Mouse (Mus musculus) intestine, postnatal 0 days (tissue): Measurements from ENCODE around the gene Pitpnm1. TPM values are rescaled to one million over a fixed set of nuclear protein-coding genes. Genes with fewer than 3 reads are reported as not detected.
A peak's percentile ranks its signal among the peaks of the same experiment; 100 is the strongest.
"Not testable (repeated sequence)": the region's sequence is repeated elsewhere in the genome, so short reads cannot be mapped to it uniquely, and the experiment has no call there.

ENCODE experiments used
- ATAC-seq: fragments of 200-750 bp; cut with Nextera tagmentation; 2 replicates; pipeline ENCODE4 v1.8.0; 2017; ENCODE audit warnings: mild to moderate bottlenecking, moderate TSS enrichment, moderate library complexity
- H3K27ac ChIP-seq: fragments of 300-500 bp; sonication (generic); 2 replicates; pipeline ENCODE4 v1.5.1; 2014; ENCODE audit warnings: mild to moderate bottlenecking, low read depth, low read length, moderate library complexity
- H3K27me3 ChIP-seq: fragments of 300-500 bp; sonication (generic); replicated peaks from 2 replicates; pipeline ENCODE4 v1.6.1; 2014; ENCODE audit warnings: low read length, mixed read lengths; ENCODE audit not compliant: control insufficient read depth, insufficient read depth
- H3K36me3 ChIP-seq: fragments of 300-500 bp; sonication (generic); 2 replicates; pipeline ENCODE4 v1.6.1; 2014; ENCODE audit warnings: mild to moderate bottlenecking, moderate library complexity; ENCODE audit not compliant: control insufficient read depth, insufficient read depth
- H3K4me1 ChIP-seq: fragments of 300-500 bp; sonication (generic); replicated peaks from 2 replicates; pipeline ENCODE4 v1.6.1; 2014; ENCODE audit warnings: antibody characterized with exemption, low read length, mixed read lengths; ENCODE audit not compliant: control insufficient read depth, insufficient read depth
- H3K4me2 ChIP-seq: fragments of 300-500 bp; sonication (generic); replicated peaks from 2 replicates; pipeline ENCODE4 v1.6.1; 2014; ENCODE audit warnings: low read depth, mild to moderate bottlenecking, moderate library complexity
- H3K4me3 ChIP-seq: fragments of 300-500 bp; sonication (generic); 2 replicates; pipeline ENCODE4 v1.5.1; 2014; ENCODE audit warnings: low read depth, low read length
- H3K9ac ChIP-seq: fragments of 300-500 bp; sonication (generic); 2 replicates; pipeline ENCODE4 v1.6.1; 2014; ENCODE audit warnings: mild to moderate bottlenecking, low read depth, low read length
- H3K9me3 ChIP-seq: fragments of 300-500 bp; sonication (generic); 2 replicates; pipeline ENCODE4 v1.6.1; 2016; ENCODE audit warnings: mixed run types; ENCODE audit not compliant: control insufficient read depth
- CTCF ChIP-seq: sonication (generic); IDR thresholded peaks from 2 replicates; pipeline ENCODE4 v1.5.1; 2016; ENCODE audit warnings: low read depth, mild to moderate bottlenecking, control low read depth, antibody characterized with exemption, moderate library complexity
- WGBS: fragments of 180-500 bp; shearing (Covaris S2); extraction: QIAGEN DNeasy Blood & Tissue Kit; methylation state at CpG from one replicate; pipeline ENCODE4 v1.1.7; 2014; 5-methylcytosine and 5-hydroxymethylcytosine counted together
- polyA plus RNA-seq: library from polyadenylated mRNA; unstranded; fragments of >200 nt; fragmentation: Nextera tagmentation; extraction: Ambion mirVana; gene quantifications from 2 replicates; pipeline ENCODE4 v1.2.1, GENCODE M21; 2015

Pitpnm1 gene
- polyA plus RNA-seq, 1 experiment from 2014 or later: 13.7 TPM

GRCm38 (mm10) chr19:4122411-4123370 lies 22.9 kb downstream of the Pitpnm1 start:
- no peak overlapping the region for H3K4me3 ChIP-seq
- no peaks in the 10 kb centered on the region for H3K27me3 ChIP-seq
- no peak overlapping the region for H3K9ac ChIP-seq
- H3K4me2 ChIP-seq: no peak overlapping the region
- ATAC-seq: no peak
- H3K4me1 ChIP-seq: peaks cover 8% of the 10 kb centered on the region; the same call in 1 of the 2 replicates
- no peak overlapping the region for H3K27ac ChIP-seq
- peaks cover 10% of the 10 kb centered on the region; the same call in 1 of the 2 replicates for H3K36me3 ChIP-seq
- 72% methylated on average over 7 of the region's 7 CpGs for WGBS
- TF ChIP-seq CTCF: 0 out of 2 replicates have a peak, but pooled peaks have one; percentile 17
- no peaks in the 10 kb centered on the region for H3K9me3 ChIP-seq

- peaks cover 10% of the 10 kb centered on the region for H3K36me3 ChIP-seq
- no peak for TF ChIP-seq CTCF
- 64% methylated on average over 4 of the region's 4 CpGs for WGBS
- no peak overlapping the region for H3K9ac ChIP-seq
- no peak overlapping the region for H3K4me2 ChIP-seq
- H3K4me3 ChIP-seq: no peak overlapping the region
- peaks cover 8% of the 10 kb centered on the region; the same call in 1 of the 2 replicates for H3K4me1 ChIP-seq
- no peak overlapping the region for H3K27ac ChIP-seq
- no peaks in the 10 kb centered on the region for H3K27me3 ChIP-seq
- no peak for ATAC-seq
- no peaks in the 10 kb centered on the region for H3K9me3 ChIP-seq
Measured at GRCm38 (mm10) chr19:4124432-4124831, 24.6 kb downstream of the Pitpnm1 start.

GRCm38 (mm10) chr19:4125268-4125667 lies 25.5 kb downstream of the Pitpnm1 start:
- 20% methylated on average over 4 of the region's 4 CpGs for WGBS
- ATAC-seq: peak; percentile 27; the same call in 1 of the 2 replicates
- H3K36me3 ChIP-seq: peaks cover 18% of the 10 kb centered on the region
- not testable (repeated sequence) for H3K27me3 ChIP-seq, H3K4me1 ChIP-seq, H3K27ac ChIP-seq, H3K9me3 ChIP-seq
- H3K4me3 ChIP-seq: peak overlapping the region; percentile 87
- peak overlapping the region; percentile 83 for H3K9ac ChIP-seq
- peak overlapping the region; percentile 76 for H3K4me2 ChIP-seq

GRCm38 (mm10) chr19:4125741-4126696 lies 26.2 kb downstream of the Pitpnm1 start, which contains the start of gene Aip:
Aip (minus strand) TSS chr19:4125858.
- Histone ChIP-seq H3K27me3 (no peaks in the 10 kb centered on the region), H3K9me3 (no peaks in the 10 kb centered on the region), H3K4me1 (0 out of 2 replicates have a peak, but pooled peaks cover 6% of the 10 kb centered on the region), H3K4me2 (peak within 1 kb of the TSS; percentile 76), H3K36me3 (peaks cover 20% of the 10 kb centered on the region), H3K9ac (peak within 1 kb of the TSS; percentile 83), H3K27ac (peak within 1 kb of the TSS; percentile 54), H3K4me3 (peak within 1 kb of the TSS; percentile 87)
- 1% methylated on average over 64 of the region's 64 CpGs for whole genome bisulfite sequencing
- ATAC-seq: peak; percentile 93
- peak; percentile 81 for TF ChIP-seq CTCF

- no peaks in the 10 kb centered on the region for H3K9me3 ChIP-seq
- H3K4me1 ChIP-seq: 0 out of 2 replicates have a peak, but pooled peaks cover 6% of the 10 kb centered on the region
- no peak for ATAC-seq
- H3K4me3 ChIP-seq: peak overlapping the region; percentile 87
- no peaks in the 10 kb centered on the region for H3K27me3 ChIP-seq
- 34% methylated on average over 7 of the region's 7 CpGs for WGBS
- H3K9ac ChIP-seq: peak overlapping the region; percentile 83
- TF ChIP-seq CTCF: no peak
- no peak overlapping the region for H3K27ac ChIP-seq
- H3K36me3 ChIP-seq: peaks cover 29% of the 10 kb centered on the region
- peak overlapping the region; percentile 76 for H3K4me2 ChIP-seq
Measured at GRCm38 (mm10) chr19:4126759-4127495, 27.1 kb downstream of the Pitpnm1 start.
